Mouse (Mus musculus) kidney, adult 18-20 months (tissue): Measurements from ENCODE around the gene Gm14569.

Source experiments
- DNase-seq: peaks from one replicate; pipeline ENCODE4 v3.0.0; 2021

Gm14569 gene

GRCm38 (mm10) chrX:36491730-36492129, at the start of gene Gm14569:
TSS of gene Gm14569 (minus strand) at chrX:36491830.
- DNase-seq: no peak

- peak; percentile 81 for DNase-seq
Observed at GRCm38 (mm10) chrX:36534514-36534913, 42.9 kb upstream of the Gm14569 start.

DNA sequence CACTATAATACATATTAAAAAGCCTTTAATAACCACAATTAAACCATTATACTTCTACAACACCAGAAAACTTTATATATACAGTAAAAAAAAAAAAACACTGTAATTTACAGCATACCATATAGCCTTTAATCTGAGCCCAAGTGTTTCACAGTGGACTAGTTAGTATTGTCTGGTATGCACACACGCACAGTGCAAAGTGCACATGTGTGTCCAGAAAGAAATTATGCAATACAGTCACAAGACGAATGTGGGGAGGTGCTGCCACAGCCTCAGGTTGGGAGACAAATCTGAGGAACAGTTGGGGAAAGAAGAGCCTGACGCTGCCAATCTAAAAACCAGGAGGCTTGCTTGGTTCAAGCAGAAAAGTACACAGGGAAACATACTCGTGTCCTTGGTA, 42.1 kb upstream of the Gm14569 start:
- DNase-seq: no peak

DNA sequence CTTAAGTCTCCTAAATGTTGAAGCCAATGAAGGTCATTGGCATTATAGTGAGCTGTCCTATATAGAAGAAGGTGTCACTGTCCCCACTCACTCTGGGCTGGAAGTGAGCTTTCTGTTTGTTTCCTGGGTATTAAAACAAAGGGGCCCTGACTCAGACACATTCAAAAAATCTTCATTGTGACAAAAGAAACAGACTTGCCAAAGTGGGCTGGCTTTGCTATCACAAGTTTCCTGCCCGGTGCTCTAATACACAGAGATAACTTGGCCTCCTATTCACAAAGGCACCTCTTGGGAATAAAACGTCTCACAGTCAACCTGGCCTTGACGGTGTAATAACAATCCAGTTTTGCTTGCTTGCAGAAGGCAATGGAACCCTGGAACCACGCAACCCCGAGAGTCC, 38.6 kb upstream of the Gm14569 start:
- no peak for DNase-seq

DNA sequence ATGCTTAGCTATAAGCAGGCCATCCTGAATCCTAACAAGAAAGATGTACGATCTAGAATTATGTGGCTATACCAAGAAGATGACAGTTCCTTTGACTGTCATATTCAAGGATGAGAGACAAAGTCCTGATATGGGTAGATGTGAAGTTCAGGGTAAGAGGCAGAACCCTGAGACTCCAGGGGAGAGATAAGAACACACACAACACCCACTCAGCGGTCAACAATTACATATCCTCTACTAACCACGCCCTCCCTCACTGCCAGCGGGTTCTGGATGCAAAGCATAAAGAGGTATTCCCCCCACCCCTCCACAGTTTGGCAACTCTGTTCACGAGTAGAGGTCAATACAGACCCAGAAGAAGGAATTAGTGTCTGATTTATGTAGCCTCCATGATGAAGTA, 32.1 kb upstream of the Gm14569 start:
- DNase-seq: no peak

DNA sequence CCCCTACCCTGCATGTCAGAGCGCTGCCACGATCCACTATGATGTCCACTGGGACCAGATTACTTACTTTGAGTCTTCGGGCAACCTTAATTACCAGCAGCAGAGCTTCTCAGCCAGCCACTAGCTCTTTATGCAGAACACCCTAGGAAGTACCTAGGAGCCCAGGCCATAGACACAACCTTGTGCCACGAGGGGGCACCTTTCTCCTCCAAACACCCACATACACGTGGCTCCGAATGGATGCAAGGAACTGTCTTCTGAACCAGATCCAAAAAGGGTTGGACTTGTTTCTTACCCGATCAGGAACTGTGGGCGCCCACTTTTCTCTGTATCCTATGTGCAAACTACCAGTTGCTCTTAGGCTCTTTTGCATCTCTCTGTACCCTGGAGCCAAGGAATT, 22.1 kb upstream of the Gm14569 start:
- no peak for DNase-seq

- DNase-seq: no peak
Observed at GRCm38 (mm10) chrX:36513231-36513630, 21.6 kb upstream of the Gm14569 start.

DNA sequence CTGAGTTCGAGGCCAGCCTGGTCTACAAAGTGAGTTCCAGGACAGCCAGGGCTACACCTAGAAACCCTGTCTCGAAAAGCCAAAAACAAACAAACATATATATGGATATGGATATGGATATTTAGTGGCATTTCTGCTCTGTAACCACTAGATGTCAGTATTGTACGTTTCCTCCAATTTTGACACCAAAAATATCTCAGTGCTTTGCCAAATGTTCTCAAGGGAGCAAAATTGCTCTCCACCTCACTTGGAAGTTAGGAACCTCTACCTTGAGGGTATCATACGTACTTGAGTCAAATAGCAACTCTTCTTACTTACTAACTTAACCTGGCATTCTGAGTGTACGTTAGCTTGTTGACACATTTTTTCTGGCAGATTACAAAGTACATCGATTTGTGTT, 15.2 kb upstream of the Gm14569 start:
- no peak for DNase-seq

GRCm38 (mm10) chrX:36489506-36489905, 2.1 kb downstream of the Gm14569 start:
- DNase-seq: no peak

DNA sequence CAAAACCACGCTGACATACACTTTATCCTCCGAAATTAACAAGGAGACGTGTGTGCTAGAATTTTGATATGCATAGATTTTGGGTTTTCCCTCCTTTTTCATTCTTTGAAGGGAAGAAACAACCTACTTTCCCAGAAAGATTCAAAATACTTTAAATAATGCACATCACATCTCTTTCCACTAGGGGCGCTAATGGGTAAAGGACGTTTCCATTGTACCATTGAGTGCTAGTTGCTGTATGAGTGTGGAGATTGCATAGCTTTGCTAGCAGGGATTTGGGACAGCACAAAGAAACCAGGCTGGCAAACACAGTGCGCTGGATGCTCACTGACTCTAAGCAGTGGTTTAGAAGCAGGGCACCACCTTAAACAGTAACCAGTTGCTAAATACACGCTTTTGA, 3.6 kb downstream of the Gm14569 start:
- DNase-seq: no peak

GRCm38 (mm10) chrX:36474873-36475272, 16.8 kb downstream of the Gm14569 start:
- no peak for DNase-seq

DNA sequence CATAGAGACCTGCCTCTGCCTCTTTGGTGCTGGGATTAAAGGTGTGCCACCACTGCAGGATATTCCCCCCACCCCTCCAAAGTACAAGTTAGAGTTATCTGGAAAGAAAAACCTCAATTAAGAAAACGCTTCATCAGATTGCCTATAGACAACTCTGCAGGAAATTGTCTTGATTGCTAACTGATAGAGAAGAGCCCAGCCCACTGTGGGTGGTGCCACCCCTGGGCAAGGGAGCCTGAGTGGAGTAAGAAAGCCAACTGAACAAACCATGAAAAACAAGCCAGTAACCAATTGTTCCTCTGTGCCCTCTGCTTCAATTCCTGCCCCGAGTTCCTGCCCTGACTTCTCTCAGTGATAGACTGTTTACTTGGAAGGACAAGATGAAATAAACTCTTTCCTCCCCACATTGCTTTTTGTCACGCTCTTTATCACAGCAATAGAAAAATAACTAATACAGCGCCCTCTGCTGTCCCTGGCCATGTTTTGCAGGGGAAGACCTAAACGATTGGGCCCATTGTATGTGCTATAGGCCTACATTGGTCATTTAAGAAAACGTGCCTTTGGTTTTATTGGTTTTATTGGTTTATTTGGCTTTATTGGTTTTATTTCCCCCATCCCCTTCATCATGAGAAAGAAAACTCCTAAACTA, 17.4 kb downstream of the Gm14569 start:
- DNase-seq: no peak

- DNase-seq: peak; percentile 45
Observed at GRCm38 (mm10) chrX:36456031-36456430, 35.6 kb downstream of the Gm14569 start.

DNA sequence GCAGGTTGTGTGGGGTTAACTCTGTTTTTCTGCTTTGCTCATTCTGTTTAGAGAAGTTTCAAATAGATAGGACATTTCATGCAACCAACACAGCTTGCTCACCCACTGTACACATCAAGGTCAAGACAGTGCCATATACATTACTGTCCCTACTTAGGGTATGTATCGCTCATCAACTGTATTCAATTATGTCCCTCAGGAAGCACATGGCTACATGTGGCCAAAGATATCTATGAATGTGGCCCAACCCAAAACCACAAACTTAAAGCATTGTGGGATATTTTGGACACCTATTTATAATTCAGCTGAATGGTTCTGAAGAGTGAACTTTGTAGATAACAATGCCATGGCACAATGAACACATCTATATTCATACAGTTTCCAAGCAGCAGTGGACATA, 53.7 kb downstream of the Gm14569 start:
- no peak for DNase-seq

GRCm38 (mm10) chrX:36434993-36435392, 56.6 kb downstream of the Gm14569 start:
- no peak for DNase-seq

DNA sequence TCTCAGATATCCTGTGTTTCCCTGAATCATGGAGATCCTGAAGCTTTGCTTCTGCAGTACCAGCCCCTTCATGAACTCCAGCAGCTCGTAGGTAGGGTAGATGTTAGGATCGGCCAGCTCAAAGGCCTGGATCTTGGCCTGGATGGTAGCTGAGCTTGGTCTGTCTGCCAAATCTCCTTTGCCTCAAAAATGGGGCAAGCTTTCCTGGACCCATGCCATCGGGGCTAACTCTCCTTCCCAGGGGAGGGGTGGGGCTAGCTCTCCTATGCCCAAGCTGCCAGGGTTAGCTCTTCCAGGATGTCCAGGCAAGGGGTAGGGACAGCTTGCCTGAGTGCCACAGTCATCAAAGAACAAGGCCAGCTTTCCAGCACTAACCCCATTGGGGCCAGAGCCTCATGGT, 72.5 kb downstream of the Gm14569 start:
- DNase-seq: no peak

GRCm38 (mm10) chrX:36402316-36402715, 89.3 kb downstream of the Gm14569 start:
- no peak for DNase-seq

GRCm38 (mm10) chrX:36400980-36401379, 90.7 kb downstream of the Gm14569 start, which contains the start of gene Gm6268:
TSS of gene Gm6268 (plus strand) at chrX:36401280.
- no peak for DNase-seq

DNA sequence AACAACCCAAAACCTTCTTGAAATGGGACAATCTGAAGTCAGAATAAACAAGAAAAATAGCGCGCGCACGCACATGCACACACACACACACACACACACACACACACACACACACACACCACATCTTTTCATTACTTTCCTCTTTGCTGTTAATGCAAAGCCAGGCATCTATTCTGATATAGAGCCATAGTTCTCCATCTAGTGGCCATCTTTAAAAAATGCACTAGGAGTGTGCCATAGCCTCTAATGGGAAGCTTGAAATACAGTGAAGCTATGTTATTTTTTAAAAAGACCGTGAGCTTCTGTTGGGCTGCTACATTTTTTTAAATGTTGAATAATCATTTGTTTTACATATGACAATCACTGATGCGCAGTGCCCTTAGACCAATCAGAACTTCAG, 98.4 kb downstream of the Gm14569 start:
- DNase-seq: no peak

GRCm38 (mm10) chrX:36392672-36393071, 99.0 kb downstream of the Gm14569 start:
- DNase-seq: no peak

GRCm38 (mm10) chrX:36390503-36390902, 101.1 kb downstream of the Gm14569 start:
- no peak for DNase-seq

- DNase-seq: no peak
Observed at GRCm38 (mm10) chrX:36389971-36390370, 101.7 kb downstream of the Gm14569 start.

DNA sequence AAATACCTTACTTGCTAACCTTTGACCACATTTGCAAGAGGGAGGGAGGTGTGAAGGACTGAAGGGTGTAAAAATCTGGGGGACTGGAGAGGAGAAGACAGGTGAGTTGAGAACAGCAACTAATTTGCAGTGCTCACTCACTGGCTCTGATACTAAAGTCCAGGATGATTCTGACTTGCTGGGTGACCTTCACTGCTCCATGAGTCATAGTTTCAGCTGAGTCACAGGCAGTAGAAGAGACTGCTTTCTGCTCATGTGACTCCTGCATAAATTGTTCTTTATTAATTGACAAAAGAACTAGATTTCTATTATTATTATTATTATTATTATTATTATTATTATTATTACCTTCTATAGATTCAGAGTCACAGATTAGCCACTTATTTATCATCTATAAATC, 106.3 kb downstream of the Gm14569 start:
- no peak for DNase-seq
